Mouse (Mus musculus) macrophage (primary cell): ENCODE measurements around the gene Myof. TPM values are rescaled to one million over a fixed set of nuclear protein-coding genes. Genes with fewer than 3 reads are reported as not detected.

Experiments
- H3K27ac ChIP-seq: fragments of 350-480 bp; formaldehyde crosslinking; 2 replicates; pipeline ENCODE4 v1.9.0; 2021
- H3K36me3 ChIP-seq: fragments of 350-480 bp; formaldehyde crosslinking; 2 replicates; pipeline ENCODE4 v1.9.0; 2021; ENCODE audit errors: inconsistent target
- H3K4me3 ChIP-seq: fragments of 350-480 bp; formaldehyde crosslinking; 2 replicates; pipeline ENCODE4 v1.9.0; 2021; ENCODE audit errors: inconsistent target
- H3K79me2 ChIP-seq: fragments of 350-480 bp; formaldehyde crosslinking; 2 replicates; pipeline ENCODE4 v1.9.0; 2021; ENCODE audit errors: inconsistent target
- WGBS: methylation state at CpG from one replicate; pipeline ENCODE4 v1.1.7; 2026; ENCODE audit warnings: inconsistent platforms; ENCODE audit not compliant: missing documents; 5-methylcytosine and 5-hydroxymethylcytosine counted together
- polyA plus RNA-seq: library from polyadenylated mRNA; stranded (reverse); fragments of 250-400 nt; gene quantifications from 3 replicates; pipeline ENCODE4 v1.2.4, GENCODE M21; 2018; ENCODE audit warnings: inconsistent platforms
- total RNA-seq, 78 experiments: library from RNA; depleted of rRNA; stranded (reverse); fragments of 250-400 nt; gene quantifications; 1 replicate in 9 of 78; 2 replicates in 24 of 78; 3 replicates in 43 of 78; 4 replicates in 2 of 78; pipeline ENCODE4 v1.2.4; 2018; ENCODE audit warnings: inconsistent platforms in 56 of 78

Gene Myof
- 100 to 1,000 TPM; 263 to 895 (median 496) TPM for total RNA-seq (2018; cell fraction: chromatin; rRNA removed)
- total RNA-seq (2018; cell fraction: cytosol; rRNA removed), result 100 to 1,000 TPM; 124 to 277 (median 175) TPM
- 100 to 1,000 TPM; 215 to 589 (median 305) TPM for total RNA-seq (2018; cell fraction: nucleus; rRNA removed)
- polyA plus RNA-seq, result 161 to 281 TPM (median 178 TPM) in 3 replicates

- H3K27ac ChIP-seq, result peak within 1 kb of the TSS; percentile 79
- H3K4me3 ChIP-seq, result peak within 1 kb of the TSS; percentile 84
- no peaks in the 10 kb centered on the region; the same call in 1 of the 2 replicates for H3K36me3 ChIP-seq
- WGBS, result 2% methylated on average over 28 of the region's 28 CpGs
- H3K79me2 ChIP-seq, result peaks cover 48% of the 10 kb centered on the region
These were observed at the start of gene Myof for GRCm38 (mm10) chr19:38043281-38043981. Gene Myof, minus strand, starts transcription at chr19:38043577.

- H3K27ac ChIP-seq, result no peak overlapping the region
- WGBS, result 44% methylated on average over 4 of the region's 4 CpGs
These were observed 48.2 kb upstream of the Myof start for GRCm38 (mm10) chr19:38091512-38091985.

GRCm38 (mm10) chr19:38089358-38089757 lies 46.0 kb upstream of the Myof start:
- H3K4me3 ChIP-seq, result no peak overlapping the region
- no peaks in the 10 kb centered on the region for H3K36me3 ChIP-seq
- H3K27ac ChIP-seq, result no peak overlapping the region
- H3K79me2 ChIP-seq, result no peaks in the 10 kb centered on the region
- WGBS, result 88% methylated on average over 8 of the region's 8 CpGs

More at GRCm38 (mm10) chr19:38091512-38091985, 48.2 kb upstream of the Myof start:
- no peaks in the 10 kb centered on the region for H3K36me3 ChIP-seq
- no peaks in the 10 kb centered on the region for H3K79me2 ChIP-seq
- no peak overlapping the region for H3K4me3 ChIP-seq

GRCm38 (mm10) chr19:38086948-38087551 lies 43.7 kb upstream of the Myof start:
- no peaks in the 10 kb centered on the region for H3K36me3 ChIP-seq
- no peak overlapping the region for H3K4me3 ChIP-seq
- no peak overlapping the region for H3K27ac ChIP-seq
- no peaks in the 10 kb centered on the region for H3K79me2 ChIP-seq
- WGBS, result 65% methylated on average over 11 of the region's 11 CpGs

GRCm38 (mm10) chr19:38085841-38086240 lies 42.5 kb upstream of the Myof start:
- Histone ChIP-seq H3K27ac (no peak overlapping the region), H3K79me2 (no peaks in the 10 kb centered on the region), H3K4me3 (no peak overlapping the region), H3K36me3 (no peaks in the 10 kb centered on the region)
- WGBS, result 87% methylated on average over 4 of the region's 4 CpGs

GRCm38 (mm10) chr19:38082931-38083525 lies 39.7 kb upstream of the Myof start:
- Histone ChIP-seq H3K79me2 (no peaks in the 10 kb centered on the region), H3K36me3 (no peaks in the 10 kb centered on the region), H3K4me3 (no peak overlapping the region), H3K27ac (no peak overlapping the region)
- 59% methylated on average over 5 of the region's 5 CpGs for WGBS

- H3K36me3 ChIP-seq, result no peaks in the 10 kb centered on the region
- H3K4me3 ChIP-seq, result no peak overlapping the region
- 88% methylated on average over 3 of the region's 3 CpGs for WGBS
- no peaks in the 10 kb centered on the region for H3K79me2 ChIP-seq
- no peak overlapping the region for H3K27ac ChIP-seq
These were observed 38.0 kb upstream of the Myof start for GRCm38 (mm10) chr19:38081361-38081760.

GRCm38 (mm10) chr19:38077851-38078540 lies 34.6 kb upstream of the Myof start:
- Histone ChIP-seq H3K36me3 (peaks cover 3% of the 10 kb centered on the region; the same call in 1 of the 2 replicates), H3K27ac (no peak overlapping the region), H3K79me2 (no peaks in the 10 kb centered on the region), H3K4me3 (no peak overlapping the region)
- WGBS, result 100% methylated on average over 3 of the region's 3 CpGs

GRCm38 (mm10) chr19:38076251-38076650 lies 32.9 kb upstream of the Myof start:
- no peaks in the 10 kb centered on the region for H3K79me2 ChIP-seq
- peaks cover 11% of the 10 kb centered on the region; the same call in 1 of the 2 replicates for H3K36me3 ChIP-seq
- no peak overlapping the region for H3K4me3 ChIP-seq
- 87% methylated on average over 2 of the region's 2 CpGs for WGBS
- no peak overlapping the region for H3K27ac ChIP-seq

GRCm38 (mm10) chr19:38075051-38075450 lies 31.7 kb upstream of the Myof start:
- Histone ChIP-seq H3K27ac (no peak overlapping the region), H3K36me3 (peaks cover 19% of the 10 kb centered on the region; the same call in 1 of the 2 replicates)
- WGBS, result 91% methylated on average over 10 of the region's 11 CpGs

GRCm38 (mm10) chr19:38073226-38073625 lies 29.8 kb upstream of the Myof start:
- Histone ChIP-seq H3K36me3 (peaks cover 23% of the 10 kb centered on the region; the same call in 1 of the 2 replicates), H3K4me3 (no peak overlapping the region), H3K27ac (no peak overlapping the region), H3K79me2 (no peaks in the 10 kb centered on the region)
- WGBS, result 93% methylated on average over 5 of the region's 5 CpGs

More at GRCm38 (mm10) chr19:38075051-38075450, 31.7 kb upstream of the Myof start:
- Histone ChIP-seq H3K4me3 (no peak overlapping the region), H3K79me2 (no peaks in the 10 kb centered on the region)

- no peaks in the 10 kb centered on the region for H3K36me3 ChIP-seq
- H3K79me2 ChIP-seq, result no peaks in the 10 kb centered on the region
- H3K4me3 ChIP-seq, result no peak overlapping the region
- WGBS, result 100% methylated on average over 1 of the region's 1 CpGs
- no peak overlapping the region for H3K27ac ChIP-seq
These were observed 20.7 kb upstream of the Myof start for GRCm38 (mm10) chr19:38064051-38064450.

- Histone ChIP-seq H3K36me3 (no peaks in the 10 kb centered on the region), H3K27ac (no peak overlapping the region), H3K79me2 (no peaks in the 10 kb centered on the region), H3K4me3 (no peak overlapping the region)
- 87% methylated on average over 3 of the region's 3 CpGs for WGBS
These were observed 19.8 kb upstream of the Myof start for GRCm38 (mm10) chr19:38063201-38063600.

GRCm38 (mm10) chr19:38056931-38057330 lies 13.6 kb upstream of the Myof start:
- H3K36me3 ChIP-seq, result no peaks in the 10 kb centered on the region
- H3K4me3 ChIP-seq, result no peak overlapping the region
- 85% methylated on average over 8 of the region's 8 CpGs for WGBS
- H3K27ac ChIP-seq, result no peak overlapping the region
- H3K79me2 ChIP-seq, result peaks cover 31% of the 10 kb centered on the region
